Mouse (Mus musculus): ENCODE results near the gene Wdr25.
A peak's percentile ranks its signal among the peaks of the same experiment; 100 is the strongest.

The Wdr25 gene

DNA sequence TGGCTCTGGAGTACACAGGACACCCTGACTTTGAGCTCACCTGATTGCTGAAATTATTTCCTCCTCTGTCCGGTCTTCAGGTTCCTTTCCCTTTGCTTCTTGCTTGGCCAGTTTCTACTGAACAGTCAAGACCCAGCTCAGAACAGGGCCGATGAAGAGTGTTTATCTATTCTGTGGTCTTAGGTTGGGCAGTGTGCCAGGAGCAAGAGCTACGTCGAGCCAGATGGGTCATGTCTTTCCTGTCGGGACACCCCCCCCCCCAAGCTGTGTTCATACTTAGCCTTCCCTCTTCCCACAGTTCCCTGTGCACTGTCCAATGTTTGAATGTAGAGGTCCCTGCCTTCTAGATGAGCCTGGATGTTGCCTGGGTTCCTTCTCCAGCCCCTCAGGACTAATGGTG lies 7.9 kb downstream of the Wdr25 start:
- no peak for DNase-seq

DNA sequence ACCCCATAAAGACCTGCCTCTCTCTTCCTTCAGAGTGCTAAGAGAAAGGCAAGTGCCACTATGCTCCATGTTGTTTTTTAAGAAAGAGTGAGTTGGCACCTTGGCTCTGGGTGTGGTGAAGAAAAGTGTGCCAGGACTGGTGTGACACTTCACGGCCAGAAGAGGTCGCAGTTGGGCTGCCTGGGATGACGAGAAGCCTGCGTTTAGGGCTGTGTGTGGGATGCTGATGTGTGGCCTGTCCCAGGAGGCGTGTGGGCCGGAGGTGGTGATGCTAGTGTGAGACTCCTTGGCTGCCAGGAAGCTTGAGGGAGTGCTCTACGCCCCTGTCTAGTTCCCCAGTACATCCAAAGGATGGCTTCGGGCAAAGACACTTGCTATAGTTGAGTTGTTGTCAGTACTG lies 9.5 kb downstream of the Wdr25 start:
- peak; percentile 38 for DNase-seq

DNA sequence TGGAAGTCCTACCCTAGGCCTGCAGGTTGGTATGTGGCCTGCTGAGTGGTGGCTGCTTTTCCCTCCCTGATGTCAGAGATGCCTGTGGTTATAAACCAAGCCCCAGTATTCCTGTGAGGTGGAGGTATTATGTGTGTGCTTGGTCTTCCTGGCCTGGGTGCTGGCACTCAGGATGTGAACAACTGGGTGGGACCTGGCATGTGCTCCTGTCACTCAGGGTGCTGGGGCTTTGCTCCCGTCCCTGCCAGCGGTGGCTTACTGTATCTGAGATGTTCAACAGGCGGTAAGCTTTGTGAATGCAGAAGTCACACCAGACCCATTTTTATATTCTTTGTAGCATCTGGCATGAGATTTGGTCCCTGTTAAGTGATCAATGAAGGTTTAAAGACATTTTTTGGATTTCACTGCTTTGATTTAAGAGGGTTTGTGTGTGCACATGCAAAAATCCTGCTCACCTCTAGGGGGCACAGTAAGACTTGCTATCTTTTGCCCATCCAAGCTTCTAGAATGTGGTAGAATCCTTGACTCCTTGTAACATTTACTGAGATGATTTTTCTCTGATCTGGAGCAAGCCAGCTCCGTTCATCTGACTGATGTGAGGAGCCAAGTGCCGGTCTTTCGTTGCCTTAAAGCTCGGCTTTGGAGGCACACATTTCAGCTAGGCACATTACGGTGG lies 10.3 kb downstream of the Wdr25 start:
- peak; percentile 53 for DNase-seq

DNA sequence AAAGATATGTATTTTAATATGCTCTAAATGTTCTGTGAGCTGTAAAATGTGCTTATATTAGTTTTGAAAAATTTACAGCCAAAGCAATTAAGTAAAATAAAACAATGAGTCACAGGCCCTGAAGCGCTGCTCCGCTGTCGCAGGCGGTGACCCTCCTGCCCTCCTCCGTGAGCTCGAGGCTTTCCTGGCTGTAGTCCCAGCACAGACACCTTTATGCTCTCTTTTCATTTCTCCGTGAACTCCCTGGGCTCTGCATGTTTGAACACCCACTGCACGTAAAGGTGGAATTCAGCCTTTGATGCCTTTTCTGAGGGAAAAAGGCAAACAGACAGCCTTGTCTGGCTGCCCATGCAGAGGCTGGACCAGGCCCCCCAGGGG lies 10.8 kb downstream of the Wdr25 start:
- DNase-seq = no peak

DNA sequence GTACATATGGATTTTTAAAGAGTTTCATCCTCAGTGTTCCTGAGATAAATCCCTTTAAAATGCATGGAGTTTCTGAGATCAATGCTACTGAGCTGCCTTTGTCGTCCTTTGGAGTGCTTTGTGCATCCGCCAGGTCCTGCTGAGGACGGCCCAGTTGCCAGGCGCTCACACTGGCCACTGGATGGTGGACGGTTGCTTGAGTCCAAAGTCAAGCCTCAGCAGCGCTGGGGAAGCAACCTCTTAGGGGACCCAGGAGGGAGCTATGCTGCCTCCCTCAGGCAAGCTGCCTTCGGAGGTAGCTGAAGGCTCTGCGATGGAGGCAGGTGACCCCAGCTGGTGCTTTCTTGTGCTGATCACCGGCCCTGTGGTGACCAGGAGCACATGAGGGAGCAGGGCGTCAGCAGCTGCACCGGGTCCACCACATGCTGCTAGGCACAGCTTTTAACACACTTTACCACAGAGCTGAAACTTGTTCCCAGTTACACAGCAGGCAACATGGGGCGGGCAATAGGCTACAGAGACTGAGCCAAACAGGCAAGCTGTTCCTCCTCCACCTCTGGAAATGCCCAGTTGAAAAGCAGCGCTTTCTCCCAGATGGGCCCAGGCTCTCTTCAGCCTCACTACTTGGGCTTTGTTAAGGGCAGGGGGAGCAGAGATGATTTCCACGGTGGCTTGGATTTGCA lies 12.3 kb downstream of the Wdr25 start:
- DNase-seq = no peak

DNA sequence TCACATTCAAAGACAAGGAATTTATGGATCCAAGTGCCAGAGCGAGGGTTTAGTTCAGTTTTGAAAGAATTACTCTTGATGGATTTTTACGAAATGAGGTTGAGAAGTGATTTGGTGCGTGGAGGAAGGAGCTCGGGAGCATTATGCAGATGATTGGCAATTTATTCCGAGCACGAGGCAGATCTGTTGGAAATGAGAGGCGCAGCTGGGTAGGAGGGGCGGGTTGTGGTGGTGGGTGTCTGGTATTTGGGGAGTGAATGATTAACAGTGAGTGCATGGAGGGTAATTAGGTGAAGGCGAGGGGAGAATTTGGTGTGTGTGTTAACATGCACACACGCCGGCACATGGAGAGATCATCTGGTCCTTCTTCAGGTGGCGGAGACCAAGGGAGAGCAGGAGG lies 13.0 kb downstream of the Wdr25 start:
- no peak for DNase-seq

DNA sequence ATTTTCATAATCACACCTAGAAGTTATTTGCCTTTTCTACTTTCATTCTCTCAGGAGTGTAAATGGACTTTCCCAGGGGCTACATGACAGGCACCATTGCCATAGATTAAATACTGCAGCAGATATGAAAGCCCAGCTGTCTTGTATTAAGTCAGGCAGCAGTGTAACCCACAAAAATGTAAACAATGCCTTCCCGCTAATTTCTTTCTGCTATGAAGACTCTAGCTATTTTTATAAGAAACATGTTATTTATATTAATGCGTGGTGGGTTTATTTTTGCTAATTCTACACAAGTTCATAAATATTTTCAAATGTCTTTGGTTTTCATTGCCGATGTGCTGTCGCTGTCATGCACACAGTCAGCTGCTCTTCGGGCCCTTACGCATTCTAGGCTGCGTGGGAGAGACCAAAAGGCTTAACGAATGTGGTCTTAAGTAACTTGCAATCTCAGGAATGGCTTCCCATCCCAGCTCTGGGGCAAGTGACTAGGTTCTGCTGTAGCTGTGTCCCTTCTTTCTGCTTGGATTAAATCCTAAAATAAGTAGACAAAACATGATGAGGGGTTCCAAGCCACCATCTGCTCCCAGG lies 16.5 kb downstream of the Wdr25 start:
- DNase-seq = no peak

DNA sequence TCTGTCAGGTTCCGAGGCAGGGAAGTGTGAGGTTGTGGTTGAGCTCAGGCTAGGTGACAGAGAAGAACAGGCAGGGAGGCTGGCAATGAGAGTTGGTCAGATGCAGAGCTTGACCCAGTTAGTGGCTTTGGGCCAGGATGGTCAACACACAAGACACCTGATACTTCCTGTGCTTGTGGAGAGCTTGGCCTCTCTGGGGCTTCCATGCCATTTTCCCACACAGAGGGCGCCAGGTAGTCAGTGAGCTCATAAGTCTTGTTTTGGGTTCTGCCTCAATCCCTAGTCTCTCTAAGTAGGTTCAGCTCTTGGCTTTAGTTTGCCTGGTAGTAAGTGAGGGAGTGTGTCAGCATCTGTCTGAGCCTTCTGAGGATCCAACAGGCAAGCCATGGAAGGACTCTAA lies 19.0 kb downstream of the Wdr25 start:
- DNase-seq = no peak

DNA sequence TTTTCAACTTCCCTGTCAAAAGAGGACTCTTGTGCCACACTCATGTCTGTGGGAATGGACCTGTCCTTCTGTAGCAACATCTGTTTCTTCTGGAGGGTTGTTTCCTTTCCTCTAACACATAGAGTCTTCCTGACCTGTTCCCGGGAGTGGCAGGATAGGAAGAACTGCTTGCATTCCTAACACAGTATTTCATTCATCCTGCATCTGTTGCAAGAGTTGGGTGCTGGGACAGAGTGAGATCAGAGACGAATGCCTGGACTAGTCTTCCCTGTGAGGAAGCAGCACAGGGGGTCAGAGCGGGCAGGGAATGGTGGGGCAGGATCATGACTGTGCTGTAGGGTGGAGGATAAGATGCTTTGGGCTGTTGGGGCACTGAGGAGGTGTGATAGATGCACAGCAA lies 20.8 kb downstream of the Wdr25 start:
- no peak for DNase-seq

DNA sequence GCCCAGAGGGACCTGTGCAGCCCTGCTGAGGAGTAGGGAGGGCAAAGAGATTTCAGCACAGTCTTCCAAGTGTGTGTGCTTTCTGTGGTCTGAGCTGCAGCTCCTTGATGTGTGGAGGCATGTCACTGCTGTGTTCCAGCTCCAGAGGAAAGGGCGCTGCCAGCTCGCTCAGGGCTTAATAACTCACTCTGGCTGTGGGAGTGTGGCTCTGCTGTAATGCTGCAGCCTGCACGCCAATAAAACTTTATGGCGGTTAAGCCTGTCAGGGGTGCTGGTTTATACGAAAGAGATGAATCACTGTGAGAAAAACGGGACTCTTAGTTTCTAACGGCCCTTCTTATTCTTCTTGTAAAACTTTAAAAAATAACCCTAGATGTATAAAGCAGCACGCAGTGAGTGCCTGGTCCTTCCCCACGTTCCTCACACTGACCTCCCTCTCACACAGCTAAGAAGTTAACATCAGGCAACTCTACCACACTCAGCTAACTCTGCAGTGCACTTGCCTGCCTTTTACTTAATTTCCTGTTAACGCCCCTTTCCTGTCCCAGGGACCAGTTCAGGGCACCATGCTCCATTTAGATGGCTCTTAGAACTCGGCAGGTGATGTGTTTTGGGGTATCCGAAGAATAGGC lies 21.4 kb downstream of the Wdr25 start:
- DNase-seq = no peak

DNA sequence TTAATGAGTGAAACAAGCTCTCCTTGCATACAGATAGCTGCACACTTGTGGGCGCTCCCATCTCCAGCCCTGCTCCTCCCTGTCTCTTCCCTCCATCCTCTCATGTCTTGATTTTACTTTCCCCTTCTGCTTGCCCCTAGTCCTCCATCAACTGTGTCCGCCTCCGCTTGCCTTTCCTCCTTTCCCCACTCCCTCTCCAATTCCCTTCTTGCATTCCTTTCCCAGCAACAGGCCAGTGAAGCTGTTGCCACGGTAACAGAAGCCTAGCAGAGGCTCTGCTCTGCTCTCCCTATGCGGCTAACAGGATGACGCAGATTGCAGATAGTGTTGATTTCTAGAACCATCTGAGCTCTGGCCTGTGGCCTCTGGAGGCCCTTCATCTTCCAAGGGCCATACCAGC lies 22.5 kb downstream of the Wdr25 start:
- no peak for DNase-seq

DNA sequence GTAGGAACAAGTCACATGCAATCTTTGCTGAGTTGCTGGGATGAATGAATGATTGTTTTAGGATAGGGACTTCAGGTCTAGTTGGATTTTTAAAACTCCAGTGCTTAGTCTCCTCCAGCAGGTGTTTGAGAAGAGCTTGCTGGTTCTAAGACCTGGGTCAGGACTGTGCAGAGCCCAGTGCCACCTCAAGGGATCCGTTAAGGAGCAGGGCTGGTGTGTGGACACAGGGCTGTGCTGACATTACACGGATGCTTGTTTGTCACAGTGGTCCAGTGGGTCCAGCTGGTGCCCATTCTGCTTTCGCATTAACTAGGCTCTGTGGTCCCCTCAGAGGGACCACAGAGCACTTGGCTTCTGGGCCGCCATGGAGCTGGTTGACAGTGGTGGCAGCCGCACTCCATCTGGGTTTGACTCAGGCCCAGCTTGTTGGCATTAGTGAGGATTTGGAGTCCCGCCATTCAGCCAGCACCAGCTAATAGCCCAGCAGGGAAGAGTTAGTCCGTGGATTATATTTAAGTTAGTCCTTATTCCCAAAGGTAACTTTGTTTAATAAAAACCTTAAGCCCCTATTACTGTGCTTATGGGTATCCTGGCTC lies 23.1 kb downstream of the Wdr25 start:
- DNase-seq = no peak

DNA sequence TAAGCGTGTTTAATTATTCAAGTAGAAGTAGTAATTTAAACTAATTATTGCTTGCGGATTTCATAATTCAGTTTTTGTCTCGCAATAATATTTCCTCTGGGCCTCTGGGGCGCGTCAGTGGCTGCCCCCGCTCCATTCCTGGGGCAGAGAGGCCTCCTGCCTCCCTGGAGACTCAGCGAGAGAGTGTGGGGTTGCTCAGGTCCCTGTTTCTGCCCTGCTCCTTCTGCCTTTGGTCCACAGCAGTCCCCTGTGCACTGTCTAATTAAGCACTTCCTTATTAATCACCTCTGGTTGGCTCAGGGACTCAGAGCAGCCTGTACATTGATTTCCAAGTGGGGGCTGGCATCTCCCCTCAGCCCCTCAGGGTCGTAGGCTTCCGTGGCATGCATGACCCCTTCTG lies 24.1 kb downstream of the Wdr25 start:
- DNase-seq = no peak

DNA sequence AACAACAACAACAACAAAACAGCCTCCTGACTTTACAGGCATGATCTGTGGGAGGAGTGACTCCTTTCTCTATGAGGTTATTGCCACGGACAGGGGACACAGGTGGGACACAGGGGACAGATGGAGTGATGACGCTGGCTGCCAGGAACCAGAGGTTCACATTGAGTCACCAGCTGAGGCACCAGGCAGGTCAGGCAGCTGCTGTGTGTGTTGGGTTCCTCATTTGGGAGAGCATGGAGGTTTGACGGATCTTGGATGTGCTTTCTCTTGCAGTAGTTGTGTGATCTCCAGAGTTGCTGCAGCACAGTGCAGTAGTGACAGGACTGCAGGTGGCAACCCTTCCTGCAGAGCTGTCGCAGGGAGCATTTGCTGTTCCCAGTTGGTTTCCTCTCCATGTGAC lies 25.3 kb downstream of the Wdr25 start:
- no peak for DNase-seq

DNA sequence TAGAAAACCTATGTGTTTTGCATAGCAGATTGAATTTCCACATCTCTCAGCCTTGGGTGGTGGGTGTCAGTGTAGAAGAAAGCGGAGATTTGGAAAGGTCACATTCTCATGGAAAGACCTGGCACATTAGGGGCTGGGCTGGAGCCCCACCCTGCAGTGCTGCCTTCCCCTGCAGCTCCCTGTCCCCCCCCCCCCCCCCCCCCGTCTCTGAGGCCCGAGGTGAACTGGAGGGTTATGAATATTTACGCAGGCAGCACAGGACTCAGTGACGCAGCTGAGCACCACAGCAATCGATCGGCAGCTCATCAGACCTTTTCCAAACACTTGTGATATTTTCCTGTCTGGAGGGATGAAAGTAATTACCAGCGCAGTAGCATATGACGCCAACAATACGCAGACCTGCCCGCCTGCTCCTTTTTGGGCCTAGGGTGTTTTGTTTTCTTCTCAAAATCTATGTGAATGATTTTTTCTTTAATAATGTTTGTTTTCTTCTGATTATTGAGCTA lies 33.2 kb downstream of the Wdr25 start:
- no peak for DNase-seq

DNA sequence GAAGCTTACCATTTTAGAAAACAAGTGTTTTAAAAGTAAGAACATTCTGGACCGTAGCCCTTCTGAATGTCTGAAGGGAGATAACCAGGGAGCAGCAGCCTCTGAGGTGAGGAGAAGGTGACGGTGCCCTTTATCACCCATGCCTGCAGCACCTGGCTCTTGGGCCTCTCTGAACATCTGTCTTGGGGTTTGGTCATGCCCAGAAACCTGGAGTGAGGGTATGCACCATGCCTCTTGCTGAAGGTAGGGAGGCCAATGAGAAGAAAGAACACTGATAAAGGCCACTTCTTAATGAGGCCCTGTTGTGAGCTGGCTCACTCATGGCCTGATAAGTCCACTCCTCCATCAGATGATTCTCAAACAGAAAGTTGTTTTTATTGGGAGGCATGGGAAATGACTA lies 34.8 kb downstream of the Wdr25 start:
- DNase-seq = no peak

DNA sequence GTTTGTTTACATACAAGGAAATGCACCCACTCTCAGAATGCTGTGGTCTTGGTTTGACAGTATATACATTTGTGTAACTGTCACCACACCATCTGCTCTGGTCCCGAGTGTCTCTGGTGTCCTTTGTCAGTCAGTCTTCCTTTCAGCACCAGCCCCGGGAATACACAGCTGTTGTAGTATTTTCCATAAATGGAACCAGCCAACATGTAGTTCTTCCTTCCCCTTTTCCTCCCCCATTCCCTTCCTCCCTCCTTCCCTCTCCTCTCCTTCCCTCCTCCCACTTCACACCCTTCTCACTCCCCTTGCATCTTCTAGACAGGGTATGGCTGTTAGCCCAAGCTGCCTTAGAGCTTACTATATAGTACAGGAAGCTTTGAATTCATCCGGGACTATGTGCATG lies 36.0 kb downstream of the Wdr25 start:
- DNase-seq = no peak

DNA sequence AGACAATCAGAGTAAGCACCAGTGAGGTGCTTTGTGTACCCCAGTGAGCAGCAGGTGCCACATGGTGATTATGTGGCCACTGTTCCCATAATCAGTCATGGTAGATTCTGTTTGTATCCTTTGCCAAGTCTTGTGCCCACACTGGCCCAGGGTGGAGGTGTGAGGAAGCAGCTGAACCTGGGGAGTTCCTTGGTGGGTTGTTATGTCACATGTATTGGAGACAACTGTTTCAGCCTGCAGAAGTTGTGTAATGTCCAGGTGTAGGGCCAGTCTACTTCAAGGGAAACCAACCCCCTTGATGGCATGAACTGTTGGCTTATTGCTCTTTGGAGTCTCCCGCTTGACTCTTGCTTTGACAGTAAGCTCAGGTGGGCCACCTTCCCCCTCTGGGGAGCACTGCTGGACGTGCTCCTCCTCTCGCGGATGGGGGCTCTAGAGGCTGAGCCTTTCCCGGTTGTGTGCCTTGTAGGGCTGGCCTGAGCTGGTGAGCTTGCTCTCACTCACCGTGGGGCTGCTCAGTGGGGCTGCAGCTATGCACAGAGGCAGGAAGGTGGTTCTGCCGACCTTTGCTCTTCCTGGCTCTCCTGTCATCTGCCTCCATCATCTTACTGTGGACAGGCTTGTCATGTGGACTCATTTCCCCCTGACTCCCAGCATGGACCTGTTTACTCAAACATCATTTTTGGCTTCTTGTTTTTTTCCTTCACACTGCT lies 38.1 kb downstream of the Wdr25 start:
- DNase-seq = no peak

DNA sequence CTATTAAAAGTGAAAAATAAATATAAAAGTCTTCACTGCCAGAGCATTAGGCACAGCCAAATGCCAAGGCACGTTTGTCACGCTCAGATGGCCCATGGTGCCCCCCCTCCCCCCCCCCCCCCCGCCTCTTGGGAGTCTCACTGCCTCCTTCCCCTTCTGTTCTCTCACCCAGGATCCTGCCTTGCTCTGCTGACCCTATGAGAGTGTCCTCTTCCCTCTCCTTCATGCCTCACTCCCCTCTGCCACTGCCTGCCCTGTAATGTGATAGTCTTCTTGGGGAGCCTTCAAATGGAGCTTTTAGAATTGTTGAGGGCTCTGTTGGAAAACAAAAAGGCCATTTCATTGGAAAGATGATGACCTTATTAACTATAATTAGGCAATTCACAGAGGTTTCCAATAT lies 38.7 kb downstream of the Wdr25 start:
- no peak for DNase-seq

DNA sequence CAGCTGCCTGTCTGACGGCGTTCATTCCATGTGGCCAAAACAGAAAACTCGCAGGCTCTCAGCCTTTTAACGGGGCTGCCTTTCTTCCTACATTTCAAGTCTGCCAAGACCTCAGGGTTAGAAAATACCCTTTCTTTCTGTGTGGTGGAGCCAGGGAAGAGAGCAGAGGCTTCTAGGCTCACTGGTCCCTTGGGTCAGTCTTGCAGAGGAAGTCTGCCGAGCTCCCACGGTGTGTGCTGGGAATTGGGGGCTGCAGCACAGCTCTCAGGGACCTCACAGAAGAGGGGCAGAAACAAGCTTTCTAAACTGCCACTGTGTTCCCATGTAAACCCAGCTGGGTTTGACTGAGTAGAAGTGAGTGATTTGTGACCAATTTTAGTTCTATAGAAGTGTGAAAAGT lies 40.8 kb downstream of the Wdr25 start:
- no peak for DNase-seq

DNA sequence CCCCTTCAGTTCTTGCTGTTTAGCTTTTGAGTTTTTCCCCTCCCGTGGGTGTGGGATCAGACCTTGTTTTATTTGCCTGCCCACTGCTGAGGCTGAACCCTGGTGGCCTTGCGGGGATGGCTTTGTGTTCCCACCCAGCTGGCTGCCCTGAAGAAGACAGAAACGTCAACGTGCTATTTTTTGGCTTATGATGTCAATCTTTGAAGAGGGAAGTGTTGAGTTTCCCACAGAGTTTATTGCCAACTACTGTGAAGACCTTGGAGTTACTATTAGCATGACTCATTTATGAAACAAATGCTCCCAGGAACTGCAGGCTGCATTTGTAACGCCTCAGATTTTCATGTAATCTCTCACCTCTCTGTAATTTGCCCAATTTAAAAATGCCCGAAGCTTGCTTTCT lies 43.4 kb downstream of the Wdr25 start:
- DNase-seq = no peak

DNA sequence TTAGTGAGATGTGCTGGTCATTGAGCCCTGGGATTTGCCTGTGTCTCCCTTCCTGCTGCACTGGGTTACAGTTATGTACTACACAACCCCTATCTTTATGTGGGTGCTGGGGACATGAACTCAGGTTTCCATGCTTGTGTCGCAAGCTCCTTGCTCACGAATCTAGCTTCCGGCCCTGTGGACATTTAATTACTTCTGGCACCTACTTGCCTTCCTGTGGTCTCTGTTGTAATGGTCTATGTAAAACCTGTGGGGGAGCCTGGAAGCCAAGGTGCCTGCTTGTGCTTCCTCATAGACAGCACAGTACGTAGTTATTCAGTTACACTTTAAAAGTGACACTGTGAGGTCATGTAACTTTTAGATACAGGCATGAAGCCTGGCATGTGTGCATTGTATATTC lies 44.1 kb downstream of the Wdr25 start:
- no peak for DNase-seq

DNA sequence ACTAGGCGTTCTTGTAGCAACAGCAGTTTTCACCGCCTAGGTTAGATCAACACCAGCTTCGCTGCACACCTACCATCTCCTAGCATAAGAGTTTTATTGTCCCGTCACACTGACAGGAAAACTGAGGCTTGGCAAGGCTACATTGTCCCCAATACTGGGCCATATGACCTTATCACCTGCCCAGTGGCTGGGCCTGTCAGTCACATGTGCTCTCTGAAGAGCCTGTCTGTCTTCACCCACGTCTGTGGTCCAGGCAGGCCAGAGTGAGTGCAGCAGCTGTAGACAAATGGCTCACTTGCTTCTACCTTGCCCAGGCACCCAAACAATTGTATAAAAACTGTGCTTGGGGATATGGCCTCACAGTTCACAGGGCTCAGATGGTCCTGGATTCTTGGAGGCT lies 45.4 kb downstream of the Wdr25 start:
- DNase-seq = no peak
